Mouse (Mus musculus) megakaryocyte, embryonic 14.5 days (primary cell): ENCODE data around the gene Aldh16a1. TPM values are rescaled to one million over a fixed set of nuclear protein-coding genes. Genes with fewer than 3 reads are reported as not detected.

Experiments
- H3K27me3 ChIP-seq: replicated peaks from 2 replicates; pipeline ENCODE3; 2012; ENCODE audit warnings: inconsistent platforms
- H3K36me3 ChIP-seq: replicated peaks from 2 replicates; pipeline ENCODE3; 2012; ENCODE audit warnings: low read length, inconsistent platforms, mixed read lengths
- H3K4me1 ChIP-seq: 2 replicates; pipeline ENCODE4 v1.6.1; 2012; ENCODE audit warnings: inconsistent platforms
- H3K4me3 ChIP-seq: replicated peaks from 2 replicates; pipeline ENCODE3; 2012; ENCODE audit warnings: moderate library complexity, mild to moderate bottlenecking, inconsistent platforms
- H3K9me3 ChIP-seq: 2 replicates; pipeline ENCODE4 v1.6.1; 2012; ENCODE audit warnings: inconsistent platforms
- FLI1 ChIP-seq: IDR thresholded peaks from 2 replicates; pipeline ENCODE4 v1.6.1; 2012; ENCODE audit warnings: low read length, inconsistent platforms, mixed read lengths
- GATA1 ChIP-seq: IDR thresholded peaks from 3 replicates; pipeline ENCODE4 v1.6.1; 2012; ENCODE audit warnings: mixed read lengths, low read length, inconsistent platforms, borderline replicate concordance
- polyA plus RNA-seq: library from polyadenylated mRNA; stranded (reverse); fragments of >175 nt; gene quantifications from 2 replicates; pipeline ENCODE4 v1.2.3, GENCODE M21; 2012; ENCODE audit warnings: low replicate concordance; ENCODE audit not compliant: insufficient read depth

Gene Aldh16a1
- polyA plus RNA-seq: 56.7 and 76.4 TPM in 2 replicates

- H3K4me1 ChIP-seq: peaks cover 31% of the 10 kb centered on the region
- peaks cover 1% of the 10 kb centered on the region for H3K27me3 ChIP-seq
- peak within 1 kb of the TSS; percentile 97 for H3K4me3 ChIP-seq
- TF ChIP-seq FLI1 (no peak), GATA1 (no peak)
- H3K9me3 ChIP-seq: no peaks in the 10 kb centered on the region
- peaks cover 38% of the 10 kb centered on the region for H3K36me3 ChIP-seq
Measured at GRCm38 (mm10) chr7:45154096-45154992, at the start of gene Aldh16a1, which contains the start of gene Pih1d1. Gene Aldh16a1 (minus strand): TSS chr7:45154584. Gene Pih1d1 (plus strand): TSS chr7:45154303.

GRCm38 (mm10) chr7:45202654-45203053, 48.3 kb upstream of the Aldh16a1 start:
- Histone ChIP-seq H3K36me3 (no peaks in the 10 kb centered on the region), H3K4me3 (no peak overlapping the region), H3K4me1 (peaks cover 31% of the 10 kb centered on the region), H3K27me3 (peaks cover 76% of the 10 kb centered on the region), H3K9me3 (no peaks in the 10 kb centered on the region)
- TF ChIP-seq GATA1 (no peak), FLI1 (no peak)

GRCm38 (mm10) chr7:45198961-45199360, 44.6 kb upstream of the Aldh16a1 start:
- Histone ChIP-seq H3K9me3 (no peaks in the 10 kb centered on the region), H3K4me1 (peaks cover 44% of the 10 kb centered on the region), H3K27me3 (peaks cover 88% of the 10 kb centered on the region), H3K36me3 (no peaks in the 10 kb centered on the region), H3K4me3 (no peak overlapping the region)
- TF ChIP-seq GATA1 (no peak), FLI1 (no peak)

- TF ChIP-seq FLI1 (no peak), GATA1 (no peak)
- H3K9me3 ChIP-seq: no peaks in the 10 kb centered on the region
Measured at GRCm38 (mm10) chr7:45198435-45198834, 44.1 kb upstream of the Aldh16a1 start.

GRCm38 (mm10) chr7:45196994-45197393, 42.6 kb upstream of the Aldh16a1 start:
- TF ChIP-seq GATA1 (no peak), FLI1 (no peak)
- peak overlapping the region; percentile 74 for H3K4me3 ChIP-seq
- H3K9me3 ChIP-seq: no peaks in the 10 kb centered on the region
- no peaks in the 10 kb centered on the region for H3K36me3 ChIP-seq
- peaks cover 87% of the 10 kb centered on the region for H3K27me3 ChIP-seq
- H3K4me1 ChIP-seq: peaks cover 53% of the 10 kb centered on the region

More at GRCm38 (mm10) chr7:45198435-45198834, 44.1 kb upstream of the Aldh16a1 start:
- Histone ChIP-seq H3K27me3 (peaks cover 88% of the 10 kb centered on the region), H3K36me3 (no peaks in the 10 kb centered on the region), H3K4me3 (no peak overlapping the region), H3K4me1 (peaks cover 49% of the 10 kb centered on the region)

- TF ChIP-seq FLI1 (no peak), GATA1 (no peak)
- H3K27me3 ChIP-seq: peaks cover 91% of the 10 kb centered on the region
- H3K36me3 ChIP-seq: no peaks in the 10 kb centered on the region
- peaks cover 59% of the 10 kb centered on the region for H3K4me1 ChIP-seq
- H3K9me3 ChIP-seq: no peaks in the 10 kb centered on the region
- H3K4me3 ChIP-seq: no peak overlapping the region
Measured at GRCm38 (mm10) chr7:45196176-45196535, 41.8 kb upstream of the Aldh16a1 start.

- H3K27me3 ChIP-seq: peaks cover 91% of the 10 kb centered on the region
- peaks cover 62% of the 10 kb centered on the region for H3K4me1 ChIP-seq
- no peak overlapping the region for H3K4me3 ChIP-seq
- H3K9me3 ChIP-seq: no peaks in the 10 kb centered on the region
- H3K36me3 ChIP-seq: no peaks in the 10 kb centered on the region
- TF ChIP-seq FLI1 (no peak), GATA1 (no peak)
Measured at GRCm38 (mm10) chr7:45195341-45196175, 41.2 kb upstream of the Aldh16a1 start.

- Histone ChIP-seq H3K36me3 (no peaks in the 10 kb centered on the region), H3K4me3 (no peak overlapping the region), H3K9me3 (no peaks in the 10 kb centered on the region), H3K4me1 (peaks cover 70% of the 10 kb centered on the region), H3K27me3 (peaks cover 92% of the 10 kb centered on the region)
- TF ChIP-seq FLI1: no peak
- TF ChIP-seq GATA1: no peak
Measured at GRCm38 (mm10) chr7:45193871-45194785, 39.7 kb upstream of the Aldh16a1 start.

- H3K4me3 ChIP-seq: no peak overlapping the region
- H3K9me3 ChIP-seq: no peaks in the 10 kb centered on the region
- no peaks in the 10 kb centered on the region for H3K36me3 ChIP-seq
- peaks cover 69% of the 10 kb centered on the region for H3K4me1 ChIP-seq
- TF ChIP-seq GATA1 (no peak), FLI1 (no peak)
- peaks cover 93% of the 10 kb centered on the region for H3K27me3 ChIP-seq
Measured at GRCm38 (mm10) chr7:45193406-45193805, 39.0 kb upstream of the Aldh16a1 start.
